In genomic region chr4:105341274-105341673, GRCm38 (mm10) we compare ENCODE assay signal across 22 mouse cellular contexts.
A peak's percentile ranks its signal among the peaks of the same experiment; 100 is the strongest.
DNase-seq lines count a peak whose midpoint lies in the region; TF ChIP-seq lines count a peak whose summit lies in the region.
"Had no signal": no experiment of that assay in that cellular context is flagged by ENCODE, and none has a peak within 500 bp of the region (broad histone marks: within the 10 kb centered on the region; RNA-seq: fewer than 3 reads in every experiment).

No protein-coding gene starts in this region.

- no peaks in the 10 kb centered on the region for H3K79me2 ChIP-seq in myocyte (ENCODE audit: control insufficient read depth, insufficient read depth)

- peak; percentile 20 for DNase-seq in embryo, embryonic 10 days (ENCODE audit: low spot score)
- DNase-seq in embryo, embryonic 11 days, result no peak
- DNase-seq in 3T3-L1 (ENCODE audit: low read depth, low spot score), result peak; percentile 62
- DNase-seq in NIH3T3 (ENCODE audit: low read depth), result peak; percentile 63
- no peak for DNase-seq in thymus, postnatal 0 days (ENCODE audit: low spot score)
- no peak for DNase-seq in MN1 (ENCODE audit: low spot score)
- DNase-seq: adrenal gland, adult 8-10 months; adrenal gland, postnatal 14 days; adrenal gland, postnatal 36 days; cerebellum, adult 11-12 months; cerebellum, adult 2 months; cerebellum, adult 9-10 months; cerebellum, postnatal 14 days; forebrain, postnatal 0 days had no signal

- H3K4me2 ChIP-seq in myocyte (ENCODE audit: low read depth), result no peak overlapping the region
- H3K4me2 ChIP-seq: embryonic facial prominence, embryonic 12.5 days; forebrain, embryonic 13.5 days; forebrain, embryonic 15.5 days had no signal

- no peaks in the 10 kb centered on the region for H3K36me3 ChIP-seq in myocyte (ENCODE audit: control insufficient read depth, insufficient read depth)
- H3K36me3 ChIP-seq: embryonic facial prominence, embryonic 10.5 days; embryonic facial prominence, embryonic 12.5 days; forebrain, embryonic 15.5 days; G1E had no signal

- H3ac ChIP-seq in myocyte (ENCODE audit: control insufficient read depth, insufficient read length), result no peak overlapping the region

- H3K4me3 ChIP-seq in myocyte, result no peak overlapping the region
- H3K4me3 ChIP-seq: embryonic facial prominence, embryonic 10.5 days; embryonic facial prominence, embryonic 12.5 days; forebrain, embryonic 13.5 days; forebrain, embryonic 15.5 days had no signal

- TF ChIP-seq POLR2A in myocyte (IDR thresholded peaks at IDR 0.05; ENCODE audit: insufficient read length, low read depth), result no peak

- no peaks in the 10 kb centered on the region for H3K27me3 ChIP-seq in myocyte (ENCODE audit: control insufficient read depth, insufficient read depth, insufficient read length)
- H3K27me3 ChIP-seq: CH12.LX; embryonic facial prominence, embryonic 12.5 days; forebrain, embryonic 13.5 days; forebrain, embryonic 15.5 days; Patski had no signal

TF ChIP-seq in myocyte, 11 proteins besides CTCF, POLR2A, EP300 and RAD21:
- TF ChIP-seq USF1 (IDR thresholded peaks at IDR 0.05; ENCODE audit: low read depth), result peak; percentile 18
- TF ChIP-seq SRF (IDR thresholded peaks at IDR 0.05; ENCODE audit: control insufficient read depth, insufficient read length, low read depth), result no peak

Comparison
In these comparisons a context has a peak if more than half of its experiments do, and no peak if none do; other contexts are left out.
1. DNase-seq: peak in embryo, embryonic 10 days (single experiment), 3T3-L1 (single experiment) and NIH3T3 (single experiment); none in embryo, embryonic 11 days (single experiment), thymus, postnatal 0 days (single experiment) and MN1 (single experiment).